9 mouse cellular contexts compared by ENCODE assay signal in genomic region chr2:31453559-31454177, GRCm38 (mm10). TPM values are rescaled to one million over a fixed set of nuclear protein-coding genes. Genes with fewer than 3 reads are reported as not detected.
A peak's percentile ranks its signal among the peaks of the same experiment; 100 is the strongest.
DNase-seq lines count a peak whose midpoint lies in the region; ATAC-seq and TF ChIP-seq lines count a peak whose summit lies in the region.
"Had no signal": no experiment of that assay in that cellular context is flagged by ENCODE, and none has a peak within 500 bp of the region (broad histone marks: within the 10 kb centered on the region; RNA-seq: fewer than 3 reads in every experiment).

No protein-coding gene starts in this region.

- peaks cover 6% of the 10 kb centered on the region; the same call in 1 of the 2 replicates for H3K4me1 ChIP-seq in midbrain, embryonic 11.5 days (ENCODE audit: control insufficient read depth, insufficient read depth, low read length)
- peaks cover 4% of the 10 kb centered on the region; the same call in 1 of the 2 replicates for H3K4me1 ChIP-seq in midbrain, postnatal 0 days (ENCODE audit: insufficient read depth, low read length)
- peaks cover 26% of the 10 kb centered on the region for H3K4me1 ChIP-seq in liver, adult 2 months (ENCODE audit: control insufficient read depth, insufficient read depth, low read length)
- peaks cover 3% of the 10 kb centered on the region; the same call in 1 of the 2 replicates for H3K4me1 ChIP-seq in stomach, postnatal 0 days (replicated peaks; ENCODE audit: control insufficient read depth, insufficient read depth)

- no peaks in the 10 kb centered on the region for H3K36me3 ChIP-seq in midbrain, embryonic 11.5 days (ENCODE audit: control insufficient read depth, insufficient read depth, low read length)
- H3K36me3 ChIP-seq in midbrain, postnatal 0 days (ENCODE audit: insufficient read depth, low read length) = no peaks in the 10 kb centered on the region
- H3K36me3 ChIP-seq in liver, adult 2 months (ENCODE audit: control insufficient read depth, insufficient read depth, low read length) = no peaks in the 10 kb centered on the region
- no peaks in the 10 kb centered on the region for H3K36me3 ChIP-seq in stomach, postnatal 0 days (ENCODE audit: control insufficient read depth, insufficient read depth, low read length)

- no peak overlapping the region for H3K27ac ChIP-seq in midbrain, embryonic 11.5 days (ENCODE audit: low read depth, low read length)
- H3K27ac ChIP-seq in midbrain, postnatal 0 days (ENCODE audit: low read depth, low read length) = no peak overlapping the region
- H3K27ac ChIP-seq in liver, adult 2 months (replicated peaks; ENCODE audit: insufficient read depth, low read depth, low read length) = peak overlapping the region; percentile 24
- peak overlapping the region; percentile 70 for H3K27ac ChIP-seq in stomach, postnatal 0 days (replicated peaks)

- TF ChIP-seq EP300 in stomach, postnatal 0 days (optimal IDR thresholded peaks at IDR 0.05) = no peak

- H3K4me3 ChIP-seq in midbrain, embryonic 11.5 days (ENCODE audit: low read depth, low read length) = no peak overlapping the region
- no peak overlapping the region for H3K4me3 ChIP-seq in midbrain, postnatal 0 days (ENCODE audit: low read depth, low read length)
- no peak overlapping the region for H3K4me3 ChIP-seq in liver, adult 2 months (ENCODE audit: insufficient read depth, low read depth, low read length)
- H3K4me3 ChIP-seq in stomach, postnatal 0 days (ENCODE audit: low read depth, low read length) = no peak overlapping the region

- no peak for TF ChIP-seq CTCF in midbrain, postnatal 0 days (IDR thresholded peaks at IDR 0.05)
- TF ChIP-seq CTCF in liver, adult 2 months (IDR thresholded peaks at IDR 0.05; ENCODE audit: low read depth, low read length) = no peak
- TF ChIP-seq CTCF in stomach, postnatal 0 days (IDR thresholded peaks at IDR 0.05; ENCODE audit: low read depth) = no peak

- no peaks in the 10 kb centered on the region for H3K79me2 ChIP-seq in liver, adult 2 months (ENCODE audit: control insufficient read depth, insufficient read depth, low read length)

- ATAC-seq in midbrain, embryonic 11.5 days (ENCODE audit: low FRiP score) = no peak
- no peak for ATAC-seq in midbrain, postnatal 0 days (ENCODE audit: low FRiP score)
- ATAC-seq in stomach, postnatal 0 days (ENCODE audit: low FRiP score, low TSS enrichment) = peak; percentile 27
- no peak for ATAC-seq in megakaryocyte-erythroid progenitor cell, adult 5-6 weeks (replicated peaks; ENCODE audit: low FRiP score, low TSS enrichment, poor library complexity, severe bottlenecking)

- DNase-seq in midbrain, embryonic 11.5 days (ENCODE audit: low spot score, missing footprints) = peak; percentile 84
- DNase-seq in midbrain, postnatal 0 days (ENCODE audit: low spot score) = no peak
- peak; percentile 56 for DNase-seq in gastrocnemius, postnatal 10 days
- peak; percentile 69 for DNase-seq in liver, adult 2 months (ENCODE audit: extremely low read depth, low read depth, low spot score)
- DNase-seq in stomach, postnatal 0 days (ENCODE audit: low spot score) = peak; percentile 72
- no peak for DNase-seq in thymus, adult 18-20 months
- DNase-seq in frontal cortex, postnatal 10 days (ENCODE audit: low spot score in 2 of 2) = no peak
- DNase-seq: thymus, adult 2 months had no signal

- no peak overlapping the region for H3K9ac ChIP-seq in midbrain, embryonic 11.5 days (ENCODE audit: low read length)
- no peak overlapping the region for H3K9ac ChIP-seq in midbrain, postnatal 0 days (replicated peaks; ENCODE audit: low read length, poor library complexity, severe bottlenecking)
- peak overlapping the region; percentile 36 for H3K9ac ChIP-seq in liver, adult 2 months (ENCODE audit: low read depth, low read length)
- H3K9ac ChIP-seq in stomach, postnatal 0 days (ENCODE audit: low read length) = no peak overlapping the region

- peaks cover 6% of the 10 kb centered on the region; the same call in 1 of the 2 replicates for H3K27me3 ChIP-seq in midbrain, embryonic 11.5 days (ENCODE audit: control insufficient read depth, insufficient read depth, low read length)
- H3K27me3 ChIP-seq in midbrain, postnatal 0 days (ENCODE audit: insufficient read depth, low read length) = peaks cover 6% of the 10 kb centered on the region
- H3K27me3 ChIP-seq in liver, adult 2 months (ENCODE audit: control insufficient read depth, insufficient read depth, low read length) = no peaks in the 10 kb centered on the region
- no peaks in the 10 kb centered on the region for H3K27me3 ChIP-seq in stomach, postnatal 0 days (ENCODE audit: control insufficient read depth, insufficient read depth, low read length)

- no peaks in the 10 kb centered on the region for H3K9me3 ChIP-seq in midbrain, embryonic 11.5 days (ENCODE audit: control insufficient read depth, low read length)
- no peaks in the 10 kb centered on the region for H3K9me3 ChIP-seq in midbrain, postnatal 0 days (ENCODE audit: low read length)
- no peaks in the 10 kb centered on the region for H3K9me3 ChIP-seq in stomach, postnatal 0 days (ENCODE audit: control insufficient read depth, low read length)

- TF ChIP-seq POLR2A in liver, adult 2 months (IDR thresholded peaks at IDR 0.05; ENCODE audit: extremely low read depth, insufficient read depth, low read length) = 0 out of 2 replicates have a peak, but pooled peaks have one; percentile 9

- no peak overlapping the region for H3K4me2 ChIP-seq in midbrain, embryonic 11.5 days
- no peak overlapping the region for H3K4me2 ChIP-seq in midbrain, postnatal 0 days (ENCODE audit: low read depth, low read length, poor library complexity, severe bottlenecking)
- H3K4me2 ChIP-seq in stomach, postnatal 0 days (replicated peaks; ENCODE audit: low read depth) = no peak overlapping the region

- WGBS in midbrain, embryonic 11.5 days = 34% methylated on average over 11 of the region's 11 CpGs
- 43% methylated on average over 11 of the region's 11 CpGs for WGBS in midbrain, postnatal 0 days
- WGBS in liver, adult 2 months = 17% methylated on average over 11 of the region's 11 CpGs
- 32% methylated on average over 11 of the region's 11 CpGs for WGBS in stomach, postnatal 0 days

RNA-seq across cellular contexts. Expression of gene Ass1, which starts 16.3 kb away (rescaled TPM):
- polyA plus RNA-seq in midbrain, embryonic 11.5 days (2014; fragmentation: Nextera tagmentation; extraction: Ambion mirVana) = 9.6 and 10.3 TPM in 2 replicates
- total RNA-seq in midbrain, postnatal 0 days (2014; rRNA removed) = 17.4 and 24.9 TPM in 2 replicates
- 26.4 and 30.3 TPM in 2 replicates for polyA plus RNA-seq in midbrain, postnatal 0 days (2015; fragmentation: Nextera tagmentation; extraction: Ambion mirVana)
- total RNA-seq in gastrocnemius, postnatal 10 days (2021) = 1 to 10 TPM; 1.5 to 1.9 TPM
- total RNA-seq in liver, adult 2 months (2014; rRNA removed) = 3,064 and 4,344 TPM in 2 replicates
- 3,470 and 3,993 TPM in 2 replicates for polyA plus RNA-seq in liver, adult 2 months (2012; rRNA removed)
- polyA plus RNA-seq in stomach, postnatal 0 days (2015; fragmentation: Nextera tagmentation; extraction: Ambion mirVana) = 34.3 and 35.4 TPM in 2 replicates
- 63.2 and 78.5 TPM in 2 replicates for total RNA-seq in megakaryocyte-erythroid progenitor cell, adult 5-6 weeks (2014; fragmentation: Nextera tagmentation)
- 93.7 and 108 TPM in 2 replicates for total RNA-seq in megakaryocyte-erythroid progenitor cell, adult 5-6 weeks (2017)

Comparison
In these comparisons a context has a peak if more than half of its experiments do, and no peak if none do; other contexts are left out.
1. DNase-seq: peak in midbrain, embryonic 11.5 days (single experiment), gastrocnemius, postnatal 10 days (single experiment), liver, adult 2 months (single experiment) and stomach, postnatal 0 days (single experiment); none in midbrain, postnatal 0 days (single experiment), thymus, adult 18-20 months (0 of 2) and frontal cortex, postnatal 10 days (0 of 2).
2. H3K27ac ChIP-seq: peak in liver, adult 2 months (single experiment) and stomach, postnatal 0 days (single experiment); none in midbrain, embryonic 11.5 days (single experiment) and midbrain, postnatal 0 days (single experiment).
3. RNA of gene Ass1, which starts 16.3 kb away (total RNA-seq): 3,064 to 4,344 TPM in liver, adult 2 months; 63.2 to 108 TPM in megakaryocyte-erythroid progenitor cell, adult 5-6 weeks, 17.4 to 24.9 TPM in midbrain, postnatal 0 days and 1.5 to 1.9 TPM in gastrocnemius, postnatal 10 days; every median in the first group is over 10 times any median in the second.